Mouse (Mus musculus) MEL (cell line): ENCODE data around the gene Mrps27. TPM values are rescaled to one million over a fixed set of nuclear protein-coding genes. Genes with fewer than 3 reads are reported as not detected.

Experiments
- DNase-seq: peaks from one replicate; pipeline ENCODE4 v3.0.0; 2011; ENCODE audit warnings: low read depth, low spot score
- H3K27ac ChIP-seq: 2 replicates; pipeline ENCODE4 v1.5.1; 2012; ENCODE audit warnings: low read depth, mild to moderate bottlenecking, control low read depth, low read length, moderate library complexity; ENCODE audit not compliant: control insufficient read depth
- H3K27me3 ChIP-seq, 2 experiments: fragments of 150-350 bp in 1 of 2; sonication (generic) in 1 of 2; 2 replicates each; pipeline ENCODE4 v1.6.1; 2012; ENCODE audit warnings: low read length in 2 of 2, mild to moderate bottlenecking in 2 of 2, improper control_type of control experiment in 1 of 2, moderate library complexity in 1 of 2; ENCODE audit not compliant: insufficient read depth in 2 of 2, control insufficient read depth in 1 of 2
- H3K36me3 ChIP-seq, 2 experiments: 2 replicates each; pipeline ENCODE4 v1.6.1; 2012 to 2014; ENCODE audit warnings: low read length in 2 of 2, improper control_type of control experiment in 1 of 2, inconsistent platforms in 1 of 2, mild to moderate bottlenecking in 1 of 2; ENCODE audit not compliant: insufficient read depth in 2 of 2, control insufficient read depth in 1 of 2
- H3K4me1 ChIP-seq, 2 experiments: fragments of 150-350 bp in 1 of 2; sonication (generic) in 1 of 2; 2 replicates each; pipeline ENCODE4 v1.6.1; 2012; ENCODE audit warnings: low read length in 2 of 2, improper control_type of control experiment in 1 of 2, mild to moderate bottlenecking in 1 of 2; ENCODE audit not compliant: insufficient read depth in 2 of 2, control insufficient read depth in 1 of 2
- H3K4me3 ChIP-seq, 2 experiments: fragments of 150-350 bp in 1 of 2; sonication (generic) in 1 of 2; 2 replicates each; pipeline ENCODE4 v1.5.1; 2012; ENCODE audit warnings: low read depth in 2 of 2, low read length in 2 of 2, mild to moderate bottlenecking in 2 of 2, moderate library complexity in 2 of 2, control low read depth in 1 of 2, improper control_type of control experiment in 1 of 2; ENCODE audit not compliant: control insufficient read depth in 1 of 2, insufficient read depth in 1 of 2
- H3K79me2 ChIP-seq: 2 replicates; pipeline ENCODE4 v1.6.1; 2012; ENCODE audit warnings: mild to moderate bottlenecking, low read length, moderate library complexity; ENCODE audit not compliant: control insufficient read depth, poor library complexity, insufficient read depth
- H3K9ac ChIP-seq: 2 replicates; pipeline ENCODE4 v1.6.1; 2012; ENCODE audit warnings: low read depth, mild to moderate bottlenecking, control low read depth, low read length, moderate library complexity; ENCODE audit not compliant: control insufficient read depth, poor library complexity, severe bottlenecking
- H3K9me3 ChIP-seq: fragments of 150-350 bp; sonication (generic); replicated peaks from 2 replicates; pipeline ENCODE4 v1.6.1; 2012; ENCODE audit warnings: mild to moderate bottlenecking, low read length, improper control_type of control experiment, moderate library complexity; ENCODE audit not compliant: insufficient read depth
- BHLHE40 ChIP-seq: IDR thresholded peaks from 2 replicates; pipeline ENCODE4 v1.6.1; 2012; ENCODE audit warnings: low read depth, mild to moderate bottlenecking, inconsistent platforms, low read length, improper control_type of control experiment, borderline replicate concordance
- EP300 ChIP-seq, 2 experiments: IDR thresholded peaks; 2 replicates each; pipeline ENCODE4 v1.6.1; 2011; ENCODE audit warnings: improper control_type of control experiment in 2 of 2, low read length in 2 of 2, low read depth in 1 of 2, mild to moderate bottlenecking in 1 of 2
- JUND ChIP-seq: IDR thresholded peaks from 2 replicates; pipeline ENCODE4 v1.6.1; 2011; ENCODE audit warnings: low read depth, mild to moderate bottlenecking, improper control_type of control experiment, low read length
- MAX ChIP-seq: IDR thresholded peaks from 2 replicates; pipeline ENCODE4 v1.6.1; 2011; ENCODE audit warnings: low read length, improper control_type of control experiment
- MAZ ChIP-seq: IDR thresholded peaks from 2 replicates; pipeline ENCODE4 v1.6.1; 2012; ENCODE audit warnings: low read depth, mild to moderate bottlenecking, inconsistent platforms, low read length, improper control_type of control experiment
- MEF2A ChIP-seq: IDR thresholded peaks from 2 replicates; pipeline ENCODE4 v1.6.1; 2014; ENCODE audit warnings: low read depth, mild to moderate bottlenecking, inconsistent platforms, low read length, improper control_type of control experiment; ENCODE audit not compliant: poor library complexity, insufficient replicate concordance, severe bottlenecking; ENCODE audit errors: extremely low read depth
- MXI1 ChIP-seq: IDR thresholded peaks from 2 replicates; pipeline ENCODE4 v1.6.1; 2011; ENCODE audit warnings: mild to moderate bottlenecking, low read depth, low read length, improper control_type of control experiment
- NRF1 ChIP-seq: IDR thresholded peaks from 2 replicates; pipeline ENCODE4 v1.6.1; 2014; ENCODE audit warnings: low read depth, mild to moderate bottlenecking, inconsistent platforms, low read length, improper control_type of control experiment, moderate library complexity; ENCODE audit not compliant: poor library complexity, insufficient read depth, severe bottlenecking
- POLR2A ChIP-seq, 2 experiments: IDR thresholded peaks; 2 replicates each; pipeline ENCODE4 v1.6.1; 2011 to 2012; ENCODE audit warnings: low read length in 2 of 2, mild to moderate bottlenecking in 2 of 2, control low read depth in 1 of 2, improper control_type of control experiment in 1 of 2, low read depth in 1 of 2, moderate library complexity in 1 of 2; ENCODE audit not compliant: control insufficient read depth in 1 of 2, insufficient read depth in 1 of 2, poor library complexity in 1 of 2
- POLR2AphosphoS2 ChIP-seq: IDR thresholded peaks from 2 replicates; pipeline ENCODE4 v1.6.1; 2011; ENCODE audit warnings: low read length, improper control_type of control experiment
- SMC3 ChIP-seq: IDR thresholded peaks from 2 replicates; pipeline ENCODE4 v1.6.1; 2011; ENCODE audit warnings: low read depth, low read length, improper control_type of control experiment
- TBP ChIP-seq: IDR thresholded peaks from 2 replicates; pipeline ENCODE4 v1.8.0; 2011; ENCODE audit warnings: low read depth, low read length, improper control_type of control experiment
- TCF12 ChIP-seq: IDR thresholded peaks from 2 replicates; pipeline ENCODE4 v1.6.1; 2014; ENCODE audit warnings: low read depth, mild to moderate bottlenecking, inconsistent platforms, low read length, improper control_type of control experiment, moderate library complexity
- UBTF ChIP-seq: IDR thresholded peaks from 2 replicates; pipeline ENCODE4 v1.6.1; 2012; ENCODE audit warnings: low read depth, mild to moderate bottlenecking, inconsistent platforms, low read length, improper control_type of control experiment, moderate library complexity, borderline replicate concordance; ENCODE audit not compliant: insufficient read depth
- ZC3H11A ChIP-seq: IDR thresholded peaks from 2 replicates; pipeline ENCODE4 v1.6.1; 2012; ENCODE audit warnings: low read depth, mild to moderate bottlenecking, inconsistent platforms, low read length, improper control_type of control experiment
- ZKSCAN1 ChIP-seq: IDR thresholded peaks from 2 replicates; pipeline ENCODE4 v1.6.1; 2012; ENCODE audit warnings: low read depth, mild to moderate bottlenecking, inconsistent platforms, low read length, improper control_type of control experiment, moderate library complexity
- ZNF384 ChIP-seq: IDR thresholded peaks from 2 replicates; pipeline ENCODE4 v1.6.1; 2012; ENCODE audit warnings: low read depth, mild to moderate bottlenecking, inconsistent platforms, low read length, improper control_type of control experiment
- polyA plus RNA-seq, 2 experiments: library from polyadenylated mRNA; stranded (reverse) in 1 of 2; unstranded in 1 of 2; fragments of >175 nt in 1 of 2; fragments of >200 nt in 1 of 2; gene quantifications; 2 replicates each; pipeline versions ENCODE4 v1.2.1 to v1.2.4; 2012; ENCODE audit warnings: low replicate concordance in 2 of 2, low read depth in 1 of 2; ENCODE audit not compliant: insufficient read length in 2 of 2, insufficient read depth in 1 of 2, missing spikeins in 1 of 2
- total RNA-seq: library from RNA; depleted of rRNA; stranded (reverse); fragments of 300-350 nt; gene quantifications from 2 replicates; pipeline ENCODE4 v1.2.3, GENCODE M21; 2012

Mrps27 gene
- total and polyA plus RNA-seq, 3 experiments = 27.9 to 44.1 TPM; not detected in 1

- Histone ChIP-seq H3K4me1 (no peaks in the 10 kb centered on the region), H3K4me3 (no peak overlapping the region), H3K27ac (no peak overlapping the region), H3K36me3 (no peaks in the 10 kb centered on the region), H3K27me3 (no peaks in the 10 kb centered on the region; a peak in 1 of 4 replicates), H3K9ac (no peak overlapping the region), H3K79me2 (no peaks in the 10 kb centered on the region), H3K9me3 (no peaks in the 10 kb centered on the region)
- TF ChIP-seq ZKSCAN1 = no peak
- TF ChIP-seq SMC3 = no peak
- no peak for TF ChIP-seq BHLHE40
- no peak for TF ChIP-seq UBTF
- no peak for TF ChIP-seq MXI1
- no peak for TF ChIP-seq ZNF384
- no peak for DNase-seq
Measured at GRCm38 (mm10) chr13:99443484-99444175, 99.0 kb downstream of the Mrps27 start.

- no peak overlapping the region for H3K27ac ChIP-seq
- H3K9me3 ChIP-seq = no peaks in the 10 kb centered on the region
- DNase-seq = no peak
- H3K36me3 ChIP-seq = no peaks in the 10 kb centered on the region
- TF ChIP-seq ZKSCAN1 = no peak
- no peak for TF ChIP-seq POLR2A (IDR thresholded peaks at IDR 0.05; ENCODE audit: control insufficient read depth in 1 of 2, insufficient read depth in 1 of 2, low read depth in 1 of 2, low read length in 2 of 2, poor library complexity in 1 of 2)
- TF ChIP-seq TCF12 = no peak
- no peaks in the 10 kb centered on the region for H3K4me1 ChIP-seq
- no peak overlapping the region for H3K9ac ChIP-seq
- H3K27me3 ChIP-seq = no peaks in the 10 kb centered on the region; a peak in 1 of 4 replicates
- H3K79me2 ChIP-seq = no peaks in the 10 kb centered on the region
- no peak overlapping the region for H3K4me3 ChIP-seq
Measured at GRCm38 (mm10) chr13:99444431-99444871, 99.9 kb downstream of the Mrps27 start.

- Histone ChIP-seq H3K27ac (no peak overlapping the region), H3K9me3 (no peaks in the 10 kb centered on the region), H3K9ac (no peak overlapping the region), H3K4me1 (no peaks in the 10 kb centered on the region), H3K79me2 (no peaks in the 10 kb centered on the region), H3K4me3 (no peak overlapping the region), H3K36me3 (no peaks in the 10 kb centered on the region), H3K27me3 (no peaks in the 10 kb centered on the region; a peak in 1 of 4 replicates)
- DNase-seq = no peak
- TF ChIP-seq EP300 (IDR thresholded peaks at IDR 0.05; ENCODE audit: low read depth in 1 of 2, low read length in 2 of 2) = no peak
- no peak for TF ChIP-seq ZC3H11A
- TF ChIP-seq JUND = no peak
- TF ChIP-seq TBP = no peak
- no peak for TF ChIP-seq NRF1
- no peak for TF ChIP-seq MAZ
- TF ChIP-seq MAX = no peak
- no peak for TF ChIP-seq POLR2AphosphoS2
- no peak for TF ChIP-seq MEF2A
- no peak for TF ChIP-seq POLR2A (IDR thresholded peaks at IDR 0.05; ENCODE audit: control insufficient read depth in 1 of 2, insufficient read depth in 1 of 2, low read depth in 1 of 2, low read length in 2 of 2, poor library complexity in 1 of 2)
Measured at GRCm38 (mm10) chr13:99444880-99445279, 100.3 kb downstream of the Mrps27 start.
